Mouse (Mus musculus): ENCODE measurements around the gene 0610009B22Rik.
"Not testable (repeated sequence)": the region's sequence is repeated elsewhere in the genome, so short reads cannot be mapped to it uniquely, and the experiment has no call there.

0610009B22Rik gene

DNA sequence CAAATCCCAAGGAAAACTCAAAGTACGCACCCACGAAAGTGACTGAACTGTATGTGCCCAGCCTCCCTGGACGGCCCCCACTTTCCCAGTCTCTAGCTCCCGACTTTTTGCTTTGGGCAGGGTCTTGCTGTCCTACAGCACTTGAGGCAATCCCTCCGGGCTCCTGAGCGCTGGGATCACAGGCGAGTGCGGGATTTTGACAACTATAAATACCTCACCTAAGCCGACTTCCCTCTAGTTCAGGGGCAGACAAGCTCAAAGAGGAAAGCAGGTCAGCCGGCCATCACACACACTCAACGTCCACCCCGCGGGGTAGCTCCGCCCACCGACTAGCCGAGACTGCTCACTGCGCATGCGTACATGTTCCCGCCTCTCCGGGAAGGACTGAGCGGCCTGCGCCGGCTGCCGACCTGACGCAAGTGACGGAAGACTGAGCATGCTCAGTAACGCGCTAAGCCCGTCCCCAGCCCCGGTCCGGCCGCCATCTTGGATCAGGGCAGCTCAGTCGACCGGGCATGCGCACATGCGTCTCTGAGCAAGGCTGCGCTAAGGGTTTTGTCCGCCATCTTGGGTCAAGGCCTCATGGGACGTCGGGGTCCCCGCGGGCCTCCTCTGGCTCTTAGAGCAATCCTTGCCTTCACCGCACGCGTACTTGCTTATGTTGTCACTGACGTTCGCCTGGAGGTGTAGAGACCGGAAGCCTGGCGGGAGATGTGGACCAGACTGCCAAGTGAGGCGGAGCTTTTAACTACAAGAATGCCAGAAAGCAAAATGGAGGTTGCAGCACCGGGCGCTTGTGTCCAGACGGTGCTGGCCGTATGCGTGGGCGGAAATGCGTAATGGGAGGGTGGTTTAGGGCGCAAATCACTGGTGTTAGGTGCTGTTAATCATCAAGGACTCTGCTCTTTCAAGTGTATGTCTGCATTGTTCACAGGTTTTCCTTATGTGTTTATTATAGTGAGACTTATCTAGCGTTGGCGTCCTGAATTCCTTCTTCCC, at the start of gene 0610009B22Rik:
Gene 0610009B22Rik (minus strand): TSS at position 545 of the 999 bp plus-strand sequence.
- peak; percentile 99 for DNase-seq (ENCODE audit: low spot score)

DNA sequence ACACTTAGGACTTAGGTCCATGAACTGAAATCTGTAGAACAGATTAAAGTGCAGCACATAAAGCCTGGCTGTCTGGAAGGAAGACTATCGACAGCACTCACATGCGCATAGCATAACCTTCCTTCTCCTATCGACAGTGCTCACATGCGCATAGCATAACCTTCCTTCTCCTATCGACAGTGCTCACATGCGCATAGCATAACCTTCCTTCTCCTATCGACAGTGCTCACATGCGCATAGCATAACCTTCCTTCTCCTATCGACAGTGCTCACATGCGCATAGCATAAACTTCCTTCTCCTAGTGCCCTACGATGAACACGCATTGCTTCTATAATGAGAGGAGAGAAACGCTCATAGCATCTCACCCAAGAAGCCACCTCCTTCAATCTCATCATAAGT, 45.5 kb upstream of the 0610009B22Rik start:
- not testable (repeated sequence) for DNase-seq (ENCODE audit: low spot score)

DNA sequence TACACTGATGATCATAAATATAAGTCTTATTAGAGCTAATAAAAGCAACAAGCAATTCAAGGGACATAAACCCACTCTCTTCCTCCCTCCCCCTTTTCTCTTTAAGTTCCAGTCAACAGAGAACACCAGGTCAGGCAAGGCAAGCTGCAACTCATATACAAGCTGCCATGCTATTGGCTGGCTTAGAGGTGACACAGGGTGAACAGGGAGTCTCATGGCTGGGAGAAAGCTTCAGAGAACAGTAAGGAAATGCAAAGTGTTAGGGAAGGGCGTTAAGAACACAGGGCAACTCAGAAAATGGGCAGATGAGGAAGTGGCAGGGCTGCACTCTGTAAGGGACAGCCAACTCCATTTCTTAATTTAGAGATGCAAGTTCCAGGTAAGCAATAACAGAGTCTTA, 44.2 kb upstream of the 0610009B22Rik start:
- DNase-seq (ENCODE audit: low spot score), result no peak

DNA sequence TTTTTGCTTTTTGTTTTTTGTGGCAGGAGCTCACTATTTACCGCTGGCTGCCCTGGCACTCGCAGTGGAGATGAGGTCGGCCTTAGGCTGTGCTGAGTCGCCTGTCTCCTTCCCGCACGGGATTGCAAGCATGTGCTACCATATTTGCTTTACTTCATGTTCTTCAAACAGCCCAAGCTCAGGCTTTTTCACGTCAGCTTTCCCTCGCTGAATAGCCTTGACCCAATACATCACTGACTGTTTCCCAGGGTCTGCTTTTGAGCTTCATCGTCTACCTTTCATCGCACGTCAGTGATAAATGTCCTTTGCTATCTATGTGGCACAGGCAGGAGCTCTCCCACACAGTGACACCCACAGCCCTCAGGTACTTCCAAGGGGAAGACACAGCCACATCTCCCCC, 32.4 kb upstream of the 0610009B22Rik start:
- no peak for DNase-seq (ENCODE audit: low spot score)

DNA sequence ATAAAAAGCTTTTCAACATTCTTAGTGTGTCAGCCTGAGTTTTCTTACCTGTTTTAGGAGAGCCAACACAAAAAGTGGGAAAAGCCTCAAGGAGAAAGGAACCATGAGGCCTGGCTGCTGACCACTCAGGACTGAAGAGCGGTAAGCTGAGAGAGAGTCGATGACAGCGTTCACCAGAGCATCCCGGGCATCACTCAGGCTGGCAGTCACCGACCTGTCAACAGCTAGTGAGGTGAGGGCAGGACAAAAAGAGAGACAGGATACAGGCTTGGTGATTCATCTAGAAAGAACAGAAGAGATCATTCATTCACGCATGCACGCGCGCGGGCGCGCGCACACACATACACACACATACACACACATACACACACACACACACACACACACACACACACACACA, 18.4 kb upstream of the 0610009B22Rik start:
- no peak for DNase-seq (ENCODE audit: low spot score)

DNA sequence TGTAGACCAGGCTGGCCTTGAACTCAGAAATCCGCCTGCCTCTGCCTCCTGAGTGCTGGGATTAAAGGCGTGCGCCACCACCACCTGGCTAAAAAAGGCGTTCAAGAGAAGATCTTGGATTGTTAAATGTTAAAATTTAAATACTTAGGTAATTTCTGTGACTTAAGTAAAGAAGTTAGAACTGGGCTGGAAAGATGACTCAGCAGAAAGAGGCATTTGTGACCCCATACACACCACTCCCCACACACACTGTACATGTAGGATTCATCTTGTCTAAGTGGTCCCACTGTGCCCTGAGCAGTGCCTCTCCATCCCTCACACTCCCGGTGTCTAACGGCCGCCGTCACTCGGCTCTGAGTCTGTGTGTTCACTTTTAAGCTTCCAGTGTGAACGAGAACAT, 17.8 kb upstream of the 0610009B22Rik start:
- no peak for DNase-seq (ENCODE audit: low spot score)

DNA sequence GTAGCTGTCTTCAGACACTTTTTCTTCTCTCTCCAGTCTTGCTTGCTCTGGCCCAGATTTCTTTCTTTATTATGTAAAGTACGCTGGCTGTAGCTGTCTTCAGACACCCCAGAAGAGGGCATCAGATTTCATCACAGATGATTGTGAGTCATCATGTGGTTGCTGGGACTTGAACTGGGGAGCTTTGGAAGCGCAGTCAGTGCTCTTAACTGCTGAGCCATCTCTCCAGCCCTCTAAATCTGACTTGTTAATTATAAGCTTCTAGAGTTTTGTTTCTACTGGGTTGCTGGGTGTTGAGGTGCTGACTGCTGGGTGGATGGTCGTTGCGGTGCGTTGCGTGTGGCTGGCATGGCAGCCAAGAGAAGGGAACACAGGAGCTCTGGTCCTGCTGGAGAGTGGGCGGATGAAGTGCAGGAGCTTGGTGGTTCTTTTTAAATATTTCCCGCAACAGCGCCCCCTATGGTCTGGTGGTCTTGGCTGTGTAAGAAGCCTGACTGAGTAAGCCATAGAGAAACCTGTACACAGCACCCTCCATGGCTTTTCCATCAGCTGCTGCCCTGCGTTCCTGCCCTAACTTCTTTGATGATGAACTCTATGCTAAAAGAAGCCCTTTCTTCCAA, 14.8 kb upstream of the 0610009B22Rik start:
- no peak for DNase-seq (ENCODE audit: low spot score)

DNA sequence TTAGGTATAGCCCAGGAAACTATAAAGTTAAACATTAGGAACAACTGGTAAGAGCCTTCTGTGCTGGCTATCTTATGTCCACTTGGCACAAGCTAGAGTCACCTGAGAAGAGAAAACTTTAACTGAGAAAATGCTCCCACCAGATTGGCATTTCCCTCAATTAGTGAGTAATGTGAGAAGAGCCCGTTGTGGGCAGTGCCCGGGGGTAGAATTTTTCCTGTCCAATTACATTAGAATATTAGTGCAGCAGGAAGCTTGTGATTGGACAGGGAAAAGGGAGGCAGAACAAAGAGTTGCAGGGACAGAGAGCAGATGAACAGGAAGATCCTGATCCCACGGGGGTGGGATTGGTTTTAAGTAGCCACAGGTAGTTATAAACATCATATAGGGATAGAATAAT, 14.2 kb upstream of the 0610009B22Rik start:
- DNase-seq (ENCODE audit: low spot score), result no peak

DNA sequence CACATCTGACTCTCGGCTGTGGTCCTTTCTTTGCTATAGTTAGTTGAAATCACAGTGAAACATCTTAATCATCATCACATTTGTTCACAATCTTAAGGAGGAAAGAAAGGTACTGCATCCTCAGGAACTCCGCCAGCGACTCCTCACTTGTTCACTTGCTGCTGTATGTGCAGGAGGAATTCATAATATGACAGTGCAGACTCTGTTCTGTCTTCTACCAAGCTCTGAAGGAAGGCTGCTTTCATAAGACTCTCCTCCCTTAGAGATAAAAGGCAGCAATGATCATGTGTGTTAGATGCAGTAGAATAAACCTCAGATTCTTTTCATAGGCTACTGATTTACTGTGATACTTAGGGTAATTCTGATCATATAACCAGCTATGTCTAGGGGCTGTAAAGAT, 6.3 kb upstream of the 0610009B22Rik start:
- no peak for DNase-seq (ENCODE audit: low spot score)

DNA sequence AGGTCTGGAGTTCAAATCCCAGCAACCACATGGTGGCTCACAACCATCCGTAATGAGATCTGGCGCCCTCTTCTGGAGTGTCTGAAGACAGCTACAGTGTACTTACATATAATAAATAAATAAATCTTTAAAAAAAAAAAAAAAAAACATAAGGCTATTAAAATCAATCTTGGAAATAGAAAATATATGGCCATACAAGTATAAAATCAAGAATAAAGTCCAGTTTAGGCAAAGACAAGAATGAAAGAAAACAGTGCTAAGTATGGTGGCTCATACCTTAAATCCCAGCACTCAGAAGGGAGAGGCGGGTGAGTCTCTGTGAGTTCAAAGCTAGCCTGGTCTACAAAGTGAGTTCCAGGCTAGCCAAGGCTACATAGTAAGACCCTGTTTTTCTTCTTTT, 1.9 kb upstream of the 0610009B22Rik start:
- DNase-seq (ENCODE audit: low spot score), result not testable (repeated sequence)

DNA sequence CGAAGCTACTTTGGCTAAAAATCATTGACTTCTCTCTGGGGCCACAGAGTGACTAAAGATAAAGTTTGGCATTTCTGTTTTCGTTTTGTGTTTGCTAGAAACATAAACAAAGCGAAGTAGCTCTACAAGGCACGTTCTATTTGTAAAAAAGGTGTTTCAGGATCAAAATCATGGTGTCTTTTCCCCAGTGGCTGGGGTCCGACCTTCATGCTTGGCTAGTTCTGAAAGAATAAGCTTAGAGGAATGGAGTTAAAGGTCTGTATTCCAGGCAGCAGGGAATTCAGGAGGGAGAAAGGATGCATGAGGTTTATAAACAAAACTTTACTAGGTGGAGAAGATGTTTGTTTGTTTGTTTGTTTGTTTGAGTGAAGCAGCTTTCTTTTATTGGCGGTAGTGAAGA, 669 bp upstream of the 0610009B22Rik start:
- no peak for DNase-seq (ENCODE audit: low spot score)

DNA sequence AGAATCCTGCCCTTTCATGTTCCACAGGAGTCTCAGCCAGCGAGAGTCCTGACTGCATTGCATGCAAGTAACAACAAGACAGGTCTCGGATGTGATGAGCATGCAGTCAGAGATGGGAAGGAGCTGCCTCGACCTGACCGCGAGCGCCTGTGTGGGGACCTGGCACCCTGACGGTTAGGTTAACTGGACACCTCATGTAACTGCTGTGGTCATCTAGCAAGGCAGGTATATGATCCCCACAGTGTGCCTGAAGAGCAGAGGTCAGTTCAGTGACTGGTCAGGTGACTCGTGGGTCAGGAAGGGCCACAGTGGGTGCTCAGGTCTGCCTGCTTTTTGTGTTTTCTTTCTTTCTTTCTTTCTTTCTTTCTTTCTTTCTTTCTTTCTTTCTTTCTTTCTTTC, 6.7 kb downstream of the 0610009B22Rik start:
- DNase-seq (ENCODE audit: low spot score), result no peak

DNA sequence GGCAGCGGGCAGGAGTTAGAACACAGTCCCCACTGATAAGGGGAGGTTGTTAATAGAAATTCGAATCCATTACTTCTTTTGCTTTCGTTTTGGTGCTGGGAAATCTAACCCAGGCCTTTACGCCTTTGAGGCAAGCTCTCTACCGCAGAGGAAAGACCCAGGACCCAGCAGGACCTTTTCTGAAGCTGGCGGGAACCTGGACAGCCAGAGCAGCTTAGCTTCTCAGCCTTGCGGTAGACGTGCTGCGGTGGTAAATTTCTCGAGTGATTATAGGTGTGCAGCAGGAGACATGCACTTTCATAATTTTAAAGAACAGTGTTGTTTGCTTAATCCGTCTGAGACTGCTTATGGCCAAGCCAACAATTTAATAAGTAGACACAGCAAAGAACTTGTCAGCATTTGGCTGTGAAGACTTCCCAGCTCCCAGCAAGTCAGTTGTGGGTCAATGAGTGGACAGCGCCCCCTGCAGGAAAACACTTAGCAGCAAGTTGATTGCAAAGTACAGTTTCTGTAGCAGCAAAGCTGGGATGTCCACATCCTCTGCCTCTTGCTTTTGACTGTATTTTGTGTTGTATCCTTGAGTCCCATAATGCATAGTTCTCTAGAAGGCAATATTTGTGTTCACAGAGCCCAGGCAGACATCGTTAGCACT, 7.2 kb downstream of the 0610009B22Rik start:
- peak; percentile 87 for DNase-seq (ENCODE audit: low spot score)

DNA sequence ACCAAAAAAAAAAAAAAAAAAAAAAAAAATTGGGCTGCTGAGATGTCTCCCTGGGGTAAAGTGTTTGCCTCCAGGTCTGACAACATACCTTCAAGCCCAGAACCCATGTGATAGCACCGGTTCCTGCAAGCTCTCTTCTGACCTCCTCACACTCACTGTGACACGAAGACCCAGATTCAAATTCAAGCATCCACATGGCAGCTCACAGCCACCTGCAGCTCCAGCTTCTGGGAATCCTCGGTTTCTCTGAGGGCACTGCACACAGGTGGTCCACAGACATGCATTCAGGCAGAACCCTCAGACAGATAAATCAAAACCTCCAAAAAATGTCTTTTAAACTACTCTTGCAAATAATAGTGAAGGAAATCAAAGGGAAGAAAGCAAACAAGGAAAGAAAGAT, 9.2 kb downstream of the 0610009B22Rik start:
- DNase-seq (ENCODE audit: low spot score), result no peak

DNA sequence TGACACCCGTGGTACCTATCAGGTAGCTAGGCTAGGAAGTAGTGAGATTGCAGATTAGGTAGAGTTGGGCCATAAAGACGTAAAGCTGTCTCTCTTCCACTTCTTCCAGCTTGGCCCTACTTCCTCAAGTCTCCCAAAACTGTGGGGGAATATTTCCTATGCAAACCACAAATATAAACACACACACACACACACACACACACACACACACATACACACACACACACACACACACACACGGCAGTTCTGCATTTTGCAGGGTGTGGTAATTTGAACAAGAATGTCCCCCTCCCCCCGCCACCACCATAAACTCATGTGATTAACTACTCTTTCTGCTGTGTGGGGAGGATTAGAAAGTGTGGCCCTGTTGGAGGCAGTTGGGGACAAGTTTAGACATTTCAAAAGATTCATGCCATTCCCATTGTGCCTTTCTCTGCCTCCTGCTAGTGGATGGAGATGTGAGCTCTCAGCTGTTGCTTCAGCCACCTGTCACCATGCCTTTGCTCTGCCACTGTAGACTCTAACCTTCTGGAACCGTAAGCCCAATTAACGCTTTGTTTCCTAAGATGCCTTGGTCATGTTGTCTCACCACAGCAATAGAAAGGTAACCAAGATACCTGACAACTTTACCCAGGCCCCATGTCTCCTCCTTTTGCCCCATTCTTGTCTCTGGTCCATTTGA, 10.8 kb downstream of the 0610009B22Rik start:
- no peak for DNase-seq (ENCODE audit: low spot score)

DNA sequence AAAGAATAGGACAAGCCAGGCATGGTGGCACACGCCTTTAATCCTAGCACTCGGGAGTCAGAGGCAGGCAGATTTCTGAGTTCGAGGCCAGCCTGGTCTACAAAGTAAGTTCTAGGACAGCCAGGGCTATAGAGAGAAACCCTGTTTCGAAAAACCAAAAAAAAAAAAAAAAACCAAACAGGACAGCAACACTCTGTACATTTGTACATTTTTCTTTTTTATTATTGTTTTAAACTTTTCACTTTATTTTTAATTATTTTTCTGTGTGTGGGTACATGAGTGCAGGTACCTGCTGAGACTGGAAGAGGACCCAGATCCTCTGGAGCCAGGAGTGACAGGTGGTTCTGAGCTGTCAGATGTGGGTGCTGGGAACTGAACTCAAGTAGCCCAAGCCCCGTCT, 13.3 kb downstream of the 0610009B22Rik start:
- DNase-seq (ENCODE audit: low spot score), result no peak

DNA sequence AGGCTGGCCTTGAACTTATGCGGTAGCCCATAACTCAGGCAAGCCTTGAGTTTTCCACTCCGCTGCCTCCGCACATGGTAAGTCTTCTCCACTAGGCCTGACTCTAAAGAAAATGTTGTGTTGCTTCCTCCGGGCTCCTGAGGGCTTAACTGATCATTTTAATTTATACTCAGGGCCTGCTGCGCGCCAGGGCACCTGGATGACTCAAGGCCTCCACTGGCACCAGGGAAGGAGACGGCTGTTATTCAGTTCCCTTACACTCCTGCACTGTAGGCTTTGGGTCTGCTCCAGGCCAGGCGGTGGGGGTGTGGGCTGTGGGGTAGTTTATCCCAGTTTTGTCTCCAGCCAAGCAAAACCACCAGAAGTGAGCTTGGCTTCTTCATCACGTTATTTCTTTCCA, 15.4 kb downstream of the 0610009B22Rik start:
- no peak for DNase-seq (ENCODE audit: low spot score)

DNA sequence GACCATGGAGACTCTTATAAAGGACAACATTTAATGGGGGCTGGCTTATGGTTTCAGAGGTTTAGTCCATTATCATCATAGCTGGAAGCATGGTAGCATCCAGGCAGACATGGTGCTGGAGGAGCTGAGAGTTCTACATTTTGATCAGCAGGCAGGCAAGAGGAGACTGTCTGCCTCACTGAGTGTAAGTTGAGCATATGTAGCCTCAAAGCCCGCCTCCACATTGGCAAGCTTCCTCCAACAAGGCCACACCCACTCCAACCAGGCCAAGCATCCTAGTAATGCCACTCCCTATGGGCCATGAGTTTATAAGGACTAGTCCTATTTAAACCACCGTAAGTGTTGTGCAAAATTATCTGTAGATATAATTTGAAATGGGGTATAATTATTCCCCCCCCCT, 17.3 kb downstream of the 0610009B22Rik start:
- DNase-seq (ENCODE audit: low spot score), result no peak

DNA sequence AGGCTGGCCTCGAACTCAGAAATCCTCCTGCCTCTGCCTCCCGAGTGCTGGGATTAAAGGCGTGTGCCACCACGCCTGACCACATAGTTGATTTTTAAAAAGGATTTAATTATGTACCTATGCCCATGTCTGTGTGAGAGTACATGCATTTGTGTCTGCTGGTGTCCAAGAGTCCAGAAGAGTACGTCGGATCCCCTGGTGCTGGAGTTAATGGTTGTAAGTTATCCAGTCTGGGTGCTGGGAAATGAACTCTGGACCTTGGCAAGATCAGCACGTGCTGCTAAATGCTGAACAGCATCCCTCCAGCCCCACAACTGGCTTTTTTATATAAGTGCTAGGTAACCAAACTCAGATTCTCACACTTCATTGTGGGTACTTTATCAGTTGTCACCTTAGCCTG, 17.8 kb downstream of the 0610009B22Rik start:
- DNase-seq (ENCODE audit: low spot score), result no peak

DNA sequence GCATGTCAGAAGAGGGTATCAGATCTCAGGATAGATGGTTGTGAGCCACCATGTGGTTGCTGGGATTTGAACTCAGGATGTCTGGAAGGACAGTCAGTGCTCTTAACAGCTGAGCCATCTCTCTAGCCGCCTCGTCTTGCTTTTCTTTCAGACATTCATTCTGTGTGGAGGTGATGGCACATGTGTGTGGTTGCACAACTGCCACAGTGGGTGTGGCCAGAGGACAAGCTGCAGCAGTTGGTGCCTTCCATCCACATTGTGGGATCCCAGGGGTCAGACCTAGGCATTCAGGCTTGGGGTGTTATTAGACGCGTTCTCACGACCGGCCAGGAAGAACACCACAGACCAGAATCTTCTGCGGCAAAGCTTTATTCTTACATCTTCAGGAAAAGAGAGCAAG, 23.9 kb downstream of the 0610009B22Rik start:
- not testable (repeated sequence) for DNase-seq (ENCODE audit: low spot score)

DNA sequence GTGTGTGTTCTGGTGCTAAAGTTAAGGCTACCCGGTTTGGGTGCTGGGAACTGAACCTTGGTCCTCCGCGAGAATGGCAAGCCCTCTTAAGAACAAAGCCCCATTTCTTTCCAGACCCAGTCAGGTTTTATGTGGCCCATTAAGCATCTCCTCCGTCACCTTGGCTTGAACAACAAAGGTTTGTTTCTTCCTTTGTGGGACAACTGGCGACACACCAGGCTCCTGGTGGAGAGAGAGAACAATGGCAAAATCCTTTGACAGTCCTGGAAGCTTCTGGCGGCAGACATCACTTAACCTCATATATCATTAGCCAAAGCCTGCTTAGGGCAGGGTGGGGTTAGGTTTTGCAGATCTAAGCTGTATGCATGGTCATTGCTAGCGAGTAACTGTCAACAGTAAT, 26.0 kb downstream of the 0610009B22Rik start:
- DNase-seq (ENCODE audit: low spot score), result no peak

DNA sequence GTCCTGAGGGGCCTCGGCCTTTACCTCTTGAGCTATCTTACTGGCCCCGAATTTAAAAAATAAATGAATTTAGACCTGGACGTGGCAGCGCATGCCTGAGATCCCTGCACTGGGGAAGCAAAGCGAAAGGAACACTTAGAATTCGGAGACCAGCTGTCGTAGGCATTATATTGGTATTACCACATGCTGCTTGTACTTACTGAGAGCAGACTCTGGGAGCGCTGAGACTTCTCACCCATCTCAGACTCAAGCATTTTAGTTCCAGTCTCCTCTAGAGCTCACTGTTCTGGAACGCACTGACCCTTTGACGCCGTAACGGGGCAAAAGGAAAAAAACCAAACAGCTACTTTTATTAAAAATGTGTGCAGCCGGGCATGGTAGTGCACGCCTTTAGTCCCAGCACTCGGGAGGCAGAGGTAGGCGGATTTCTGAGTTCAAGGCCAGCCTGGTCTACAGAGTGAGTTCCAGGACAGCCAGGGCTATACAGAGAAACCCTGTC, 26.8 kb downstream of the 0610009B22Rik start:
- DNase-seq (ENCODE audit: low spot score), result no peak

All from layer of hippocampus, adult 11-12 months (tissue).